Mouse (Mus musculus) kidney, adult 2 months (tissue): ENCODE measurements around the gene Gm21983. TPM values are rescaled to one million over a fixed set of nuclear protein-coding genes. Genes with fewer than 3 reads are reported as not detected.

Experiments
- DNase-seq: peaks from one replicate; pipeline ENCODE4 v3.0.0; 2021
- H3K27ac ChIP-seq: fragments of 200-500 bp; 2 replicates; pipeline ENCODE4 v1.5.1; 2012; ENCODE audit warnings: low read depth, low read length, control low read depth, inconsistent platforms; ENCODE audit not compliant: insufficient read depth
- H3K27me3 ChIP-seq: fragments of 200-500 bp; replicated peaks from 2 replicates; pipeline ENCODE4 v1.6.1; 2012; ENCODE audit warnings: mild to moderate bottlenecking, moderate library complexity, low read length, inconsistent platforms; ENCODE audit not compliant: control insufficient read depth, insufficient read depth
- H3K36me3 ChIP-seq: fragments of 200-500 bp; 2 replicates; pipeline ENCODE4 v1.6.1; 2012; ENCODE audit warnings: mild to moderate bottlenecking, moderate library complexity, low read length, inconsistent platforms; ENCODE audit not compliant: control insufficient read depth, insufficient read depth
- H3K4me1 ChIP-seq: fragments of 200-500 bp; 2 replicates; pipeline ENCODE4 v1.6.1; 2011; ENCODE audit warnings: low read length; ENCODE audit not compliant: control insufficient read depth, insufficient read depth
- H3K4me3 ChIP-seq: fragments of 200-500 bp; 2 replicates; pipeline ENCODE4 v1.5.1; 2011; ENCODE audit warnings: mild to moderate bottlenecking, low read depth, low read length, control low read depth; ENCODE audit not compliant: insufficient read depth
- CTCF ChIP-seq: fragments of 200-500 bp; conservative IDR thresholded peaks from 2 replicates; pipeline ENCODE4 v1.5.1; 2011; ENCODE audit warnings: low read depth, mild to moderate bottlenecking, control low read depth, low read length, moderate library complexity, mixed read lengths; ENCODE audit not compliant: insufficient read depth, insufficient read length
- POLR2A ChIP-seq: fragments of 200-500 bp; IDR thresholded peaks from one replicate; pipeline ENCODE4 v1.6.1; 2011; ENCODE audit warnings: low read depth, low read length, control low read depth
- WGBS: fragments of 180-500 bp; shearing (Covaris S2); methylation state at CpG from one replicate; pipeline ENCODE4 v1.1.7; 2018; 5-methylcytosine and 5-hydroxymethylcytosine counted together
- polyA plus RNA-seq: library from polyadenylated mRNA; depleted of rRNA; stranded (reverse); fragments of >200 nt; gene quantifications from 2 replicates; pipeline ENCODE4 v1.2.3, GENCODE M21; 2012

Gm21983 gene
- polyA plus RNA-seq, 1 experiment: not detected

- Histone ChIP-seq H3K4me3 (no peak overlapping the region), H3K27ac (no peak overlapping the region), H3K27me3 (no peaks in the 10 kb centered on the region), H3K36me3 (no peaks in the 10 kb centered on the region), H3K4me1 (peaks cover 4% of the 10 kb centered on the region; the same call in 1 of the 2 replicates)
- no peak for DNase-seq
- no peak for TF ChIP-seq CTCF
- TF ChIP-seq POLR2A: no peak
- WGBS: 84% methylated on average over 8 of the region's 8 CpGs
Measured at GRCm38 (mm10) chr7:27197634-27198033, 16.7 kb upstream of the Gm21983 start.

- Histone ChIP-seq H3K4me1 (peaks cover 4% of the 10 kb centered on the region; the same call in 1 of the 2 replicates), H3K27ac (no peak overlapping the region), H3K36me3 (no peaks in the 10 kb centered on the region), H3K4me3 (no peak overlapping the region), H3K27me3 (no peaks in the 10 kb centered on the region)
- 84% methylated on average over 3 of the region's 3 CpGs for WGBS
- no peak for DNase-seq
- TF ChIP-seq CTCF (no peak), POLR2A (no peak)
Measured at GRCm38 (mm10) chr7:27197136-27197535, 16.2 kb upstream of the Gm21983 start.

- H3K4me1 ChIP-seq: peaks cover 4% of the 10 kb centered on the region; the same call in 1 of the 2 replicates
- peak within 1 kb of the TSS; percentile 80 for H3K4me3 ChIP-seq
- H3K27ac ChIP-seq: peak within 1 kb of the TSS; percentile 93
- H3K36me3 ChIP-seq: no peaks in the 10 kb centered on the region
- peak; percentile 49 for TF ChIP-seq POLR2A
- no peak for TF ChIP-seq CTCF
- under 1% methylated on average over 64 of the region's 64 CpGs for WGBS
- no peaks in the 10 kb centered on the region for H3K27me3 ChIP-seq
- DNase-seq: peak; percentile 100
Measured at GRCm38 (mm10) chr7:27195681-27196611, 15.1 kb upstream of the Gm21983 start, which contains the start of the genes BC024978 and Snrpa. Gene BC024978 (plus strand): TSS chr7:27195781. Gene Snrpa (minus strand): TSS chr7:27196271.

- Histone ChIP-seq H3K27me3 (no peaks in the 10 kb centered on the region), H3K27ac (no peak overlapping the region), H3K36me3 (peaks cover 3% of the 10 kb centered on the region; the same call in 1 of the 2 replicates), H3K4me3 (no peak overlapping the region), H3K4me1 (peaks cover 4% of the 10 kb centered on the region; the same call in 1 of the 2 replicates)
- no peak for DNase-seq
- no peak for TF ChIP-seq POLR2A
- no peak for TF ChIP-seq CTCF
- WGBS: 63% methylated on average over 4 of the region's 4 CpGs
Measured at GRCm38 (mm10) chr7:27193731-27194130, 12.8 kb upstream of the Gm21983 start.

DNA sequence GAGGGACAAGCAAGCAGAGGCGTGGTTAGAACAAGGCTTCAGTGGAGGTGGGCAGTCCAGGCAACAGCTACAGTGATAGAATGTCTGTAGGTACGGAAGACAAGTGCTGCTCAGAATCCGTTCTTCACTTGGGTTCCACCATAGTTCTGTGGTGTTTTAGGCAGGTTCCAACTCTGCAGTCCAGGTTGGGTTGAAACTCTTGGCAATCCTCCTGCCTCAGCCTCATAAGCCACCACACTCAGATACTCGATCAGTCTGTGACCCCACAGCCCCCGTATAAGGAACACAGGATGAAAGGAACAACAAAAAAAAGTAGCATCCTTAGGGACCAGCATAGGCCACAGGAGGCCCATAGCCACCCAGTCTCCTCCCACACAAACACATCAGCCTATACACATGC, 11.5 kb upstream of the Gm21983 start:
- peaks cover 4% of the 10 kb centered on the region; the same call in 1 of the 2 replicates for H3K4me1 ChIP-seq
- no peak for DNase-seq
- no peak overlapping the region for H3K27ac ChIP-seq
- H3K36me3 ChIP-seq: peaks cover 3% of the 10 kb centered on the region; the same call in 1 of the 2 replicates
- 94% methylated on average over 5 of the region's 5 CpGs for WGBS
- no peak overlapping the region for H3K4me3 ChIP-seq
- H3K27me3 ChIP-seq: no peaks in the 10 kb centered on the region
- TF ChIP-seq CTCF (no peak), POLR2A (no peak)

GRCm38 (mm10) chr7:27189271-27189931, 8.5 kb upstream of the Gm21983 start:
- 97% methylated on average over 10 of the region's 10 CpGs for WGBS
- DNase-seq: peak; percentile 21
- Histone ChIP-seq H3K4me3 (no peak overlapping the region), H3K4me1 (no peaks in the 10 kb centered on the region; the same call in 1 of the 2 replicates), H3K36me3 (peaks cover 3% of the 10 kb centered on the region; the same call in 1 of the 2 replicates), H3K27ac (no peak overlapping the region), H3K27me3 (no peaks in the 10 kb centered on the region)
- TF ChIP-seq CTCF: peak; percentile 40; the same call in 1 of the 2 replicates
- no peak for TF ChIP-seq POLR2A
